Mouse (Mus musculus) liver, embryonic 11.5 days (tissue): Measurements from ENCODE around the gene Pinlyp. TPM values are rescaled to one million over a fixed set of nuclear protein-coding genes. Genes with fewer than 3 reads are reported as not detected.

ENCODE experiments used
- ATAC-seq: fragments of 200-750 bp; cut with Nextera tagmentation; replicated peaks from 2 replicates; pipeline ENCODE4 v1.8.0; 2017; ENCODE audit warnings: moderate number of reproducible peaks, mild to moderate bottlenecking, moderate TSS enrichment, moderate library complexity; ENCODE audit not compliant: low FRiP score
- DNase-seq: peaks from one replicate; pipeline ENCODE4 v3.0.0-alpha.2; 2017; ENCODE audit warnings: low spot score
- H3K27ac ChIP-seq: fragments of 300-500 bp; sonication (generic); 2 replicates; pipeline ENCODE4 v1.5.1; 2014; ENCODE audit warnings: mild to moderate bottlenecking, low read depth, low read length, control low read depth
- H3K27me3 ChIP-seq: fragments of 300-500 bp; sonication (generic); replicated peaks from 2 replicates; pipeline ENCODE4 v1.6.1; 2014; ENCODE audit warnings: low read length, mixed read lengths; ENCODE audit not compliant: control insufficient read depth, insufficient read depth
- H3K36me3 ChIP-seq: fragments of 300-500 bp; sonication (generic); 2 replicates; pipeline ENCODE4 v1.6.1; 2014; ENCODE audit warnings: mild to moderate bottlenecking, low read length, moderate library complexity, mixed read lengths; ENCODE audit not compliant: control insufficient read depth, insufficient read depth
- H3K4me1 ChIP-seq: fragments of 300-500 bp; sonication (generic); replicated peaks from 2 replicates; pipeline ENCODE4 v1.6.1; 2014; ENCODE audit warnings: low read length, mixed read lengths; ENCODE audit not compliant: control insufficient read depth, insufficient read depth
- H3K4me2 ChIP-seq: fragments of 300-500 bp; sonication (generic); 2 replicates; pipeline ENCODE4 v1.6.1; 2014; ENCODE audit warnings: mild to moderate bottlenecking, control low read depth, moderate library complexity
- H3K4me3 ChIP-seq: fragments of 300-500 bp; sonication (generic); 2 replicates; pipeline ENCODE4 v1.5.1; 2014; ENCODE audit warnings: low read depth, low read length, control low read depth
- H3K9ac ChIP-seq: fragments of 300-500 bp; sonication (generic); 2 replicates; pipeline ENCODE4 v1.6.1; 2014; ENCODE audit warnings: low read depth, low read length, control low read depth
- H3K9me3 ChIP-seq: fragments of 300-500 bp; sonication (generic); 2 replicates; pipeline ENCODE4 v1.6.1; 2016; ENCODE audit warnings: low read length, inconsistent platforms, mixed read lengths; ENCODE audit not compliant: control insufficient read depth
- WGBS: fragments of 180-500 bp; shearing (Covaris S2); extraction: QIAGEN DNeasy Blood & Tissue Kit; methylation state at CpG from one replicate; pipeline ENCODE4 v1.1.7; 2014; 5-methylcytosine and 5-hydroxymethylcytosine counted together
- polyA plus RNA-seq: library from polyadenylated mRNA; unstranded; fragments of >200 nt; fragmentation: Nextera tagmentation; extraction: Ambion mirVana; gene quantifications from 2 replicates; pipeline ENCODE4 v1.2.1, GENCODE M21; 2014

Pinlyp gene
- not detected in 2 replicates for polyA plus RNA-seq

GRCm38 (mm10) chr7:24546068-24546614, at the start of gene Pinlyp, which contains the start of gene Xrcc1:
Gene Pinlyp (minus strand): TSS chr7:24546118.
Gene Xrcc1 (plus strand): TSS chr7:24546289.
- Histone ChIP-seq H3K4me1 (peaks cover 10% of the 10 kb centered on the region), H3K27me3 (no peaks in the 10 kb centered on the region), H3K4me2 (peak within 1 kb of the TSS; percentile 80), H3K36me3 (peaks cover 11% of the 10 kb centered on the region; the same call in 1 of the 2 replicates), H3K9ac (peak within 1 kb of the TSS; percentile 67), H3K9me3 (no peaks in the 10 kb centered on the region), H3K27ac (peak within 1 kb of the TSS; percentile 34; the same call in 1 of the 2 replicates), H3K4me3 (peak within 1 kb of the TSS; percentile 65)
- 41% methylated on average over 13 of the region's 13 CpGs for WGBS
- DNase-seq (no peak), ATAC-seq (peak; percentile 4; the same call in 1 of the 2 replicates)

GRCm38 (mm10) chr7:24595464-24595863, 49.5 kb upstream of the Pinlyp start:
- H3K4me1 ChIP-seq = peaks cover 19% of the 10 kb centered on the region
- no peak for DNase-seq
- peaks cover 11% of the 10 kb centered on the region for H3K27me3 ChIP-seq
- no peak overlapping the region for H3K4me2 ChIP-seq
- no peak overlapping the region for H3K9ac ChIP-seq
- no peak overlapping the region for H3K27ac ChIP-seq
- no peaks in the 10 kb centered on the region for H3K36me3 ChIP-seq
- 55% methylated on average over 2 of the region's 2 CpGs for WGBS
- no peak overlapping the region for H3K4me3 ChIP-seq
- H3K9me3 ChIP-seq = no peaks in the 10 kb centered on the region
- ATAC-seq = no peak

GRCm38 (mm10) chr7:24594309-24594803, 48.4 kb upstream of the Pinlyp start:
- H3K27ac ChIP-seq = no peak overlapping the region
- peak overlapping the region; percentile 60 for H3K4me3 ChIP-seq
- no peak for DNase-seq
- WGBS = 9% methylated on average over 13 of the region's 13 CpGs
- no peaks in the 10 kb centered on the region for H3K9me3 ChIP-seq
- peak overlapping the region; percentile 68 for H3K4me2 ChIP-seq
- no peak for ATAC-seq
- peaks cover 11% of the 10 kb centered on the region for H3K27me3 ChIP-seq
- peak overlapping the region; percentile 39 for H3K9ac ChIP-seq
- no peaks in the 10 kb centered on the region for H3K36me3 ChIP-seq
- peaks cover 19% of the 10 kb centered on the region for H3K4me1 ChIP-seq

- H3K36me3 ChIP-seq = no peaks in the 10 kb centered on the region
- 2% methylated on average over 39 of the region's 39 CpGs for WGBS
- H3K4me3 ChIP-seq = peak overlapping the region; percentile 60
- H3K27ac ChIP-seq = no peak overlapping the region
- peak overlapping the region; percentile 68 for H3K4me2 ChIP-seq
- H3K4me1 ChIP-seq = peaks cover 19% of the 10 kb centered on the region
- peak overlapping the region; percentile 39 for H3K9ac ChIP-seq
- DNase-seq = peak; percentile 74
- ATAC-seq = peak; percentile 90
- no peaks in the 10 kb centered on the region for H3K9me3 ChIP-seq
- H3K27me3 ChIP-seq = peaks cover 11% of the 10 kb centered on the region
Observed at GRCm38 (mm10) chr7:24593621-24594308, 47.8 kb upstream of the Pinlyp start.

GRCm38 (mm10) chr7:24592781-24593180, 46.9 kb upstream of the Pinlyp start:
- Histone ChIP-seq H3K27ac (no peak overlapping the region), H3K27me3 (peaks cover 12% of the 10 kb centered on the region), H3K4me1 (peaks cover 19% of the 10 kb centered on the region), H3K4me2 (peak overlapping the region; percentile 46), H3K4me3 (no peak overlapping the region), H3K9ac (peak overlapping the region; percentile 31; the same call in 1 of the 2 replicates), H3K36me3 (no peaks in the 10 kb centered on the region), H3K9me3 (no peaks in the 10 kb centered on the region)
- ATAC-seq (no peak), DNase-seq (no peak)
- WGBS = 85% methylated on average over 6 of the region's 6 CpGs

- Histone ChIP-seq H3K36me3 (no peaks in the 10 kb centered on the region), H3K4me1 (peaks cover 25% of the 10 kb centered on the region), H3K27ac (peak overlapping the region; percentile 45; the same call in 1 of the 2 replicates), H3K27me3 (peaks cover 18% of the 10 kb centered on the region), H3K4me2 (peak overlapping the region; percentile 46), H3K9me3 (no peaks in the 10 kb centered on the region), H3K9ac (no peak overlapping the region), H3K4me3 (no peak overlapping the region)
- WGBS = 53% methylated on average over 4 of the region's 4 CpGs
- ATAC-seq (no peak), DNase-seq (no peak)
Observed at GRCm38 (mm10) chr7:24592163-24592562, 46.2 kb upstream of the Pinlyp start.

GRCm38 (mm10) chr7:24591735-24592134, 45.8 kb upstream of the Pinlyp start:
- ATAC-seq (peak; percentile 66), DNase-seq (no peak)
- Histone ChIP-seq H3K9me3 (no peaks in the 10 kb centered on the region), H3K4me1 (peaks cover 28% of the 10 kb centered on the region), H3K27ac (peak overlapping the region; percentile 45; the same call in 1 of the 2 replicates), H3K9ac (no peak overlapping the region), H3K4me3 (no peak overlapping the region), H3K4me2 (peak overlapping the region; percentile 46; the same call in 1 of the 2 replicates), H3K27me3 (peaks cover 22% of the 10 kb centered on the region), H3K36me3 (no peaks in the 10 kb centered on the region)
- WGBS = 58% methylated on average over 5 of the region's 5 CpGs

- H3K27ac ChIP-seq = no peak overlapping the region
- H3K9ac ChIP-seq = no peak overlapping the region
- peaks cover 32% of the 10 kb centered on the region for H3K27me3 ChIP-seq
- WGBS = 86% methylated on average over 13 of the region's 13 CpGs
- DNase-seq (no peak), ATAC-seq (no peak)
- no peaks in the 10 kb centered on the region for H3K36me3 ChIP-seq
- no peaks in the 10 kb centered on the region for H3K9me3 ChIP-seq
- H3K4me3 ChIP-seq = no peak overlapping the region
- peaks cover 27% of the 10 kb centered on the region for H3K4me1 ChIP-seq
- no peak overlapping the region for H3K4me2 ChIP-seq
Observed at GRCm38 (mm10) chr7:24588336-24588735, 42.4 kb upstream of the Pinlyp start.
